ENCODE assay signal across 10 mouse cellular contexts in the genomic region with DNA sequence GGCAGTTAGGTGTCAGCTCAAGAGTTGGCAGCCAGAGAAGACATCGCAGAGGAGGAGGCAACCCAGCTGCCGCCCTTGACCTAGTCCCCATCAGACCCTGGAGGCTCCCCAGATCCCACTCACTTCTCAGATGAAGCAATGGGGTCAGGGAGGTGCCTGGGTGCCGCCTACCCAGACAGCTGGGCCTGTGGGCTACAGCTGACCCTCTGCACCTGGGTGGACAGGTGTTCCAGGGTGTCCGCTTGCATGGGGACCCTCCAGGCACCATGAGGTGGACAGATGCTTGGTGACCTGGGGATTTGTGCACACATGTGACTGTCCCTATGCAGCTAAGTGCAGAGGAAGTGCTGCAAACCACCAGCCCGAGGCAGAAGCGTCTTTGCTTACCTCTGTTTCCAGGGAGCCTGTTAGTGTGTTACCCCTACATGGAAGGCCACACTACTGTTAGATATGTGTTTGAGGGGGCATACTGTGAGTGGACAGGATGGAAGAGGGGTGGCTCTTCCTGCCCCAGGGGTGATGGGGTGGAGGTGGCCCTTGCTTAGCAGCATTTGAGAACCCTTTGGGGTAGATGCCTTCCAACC. TPM values are rescaled to one million over a fixed set of nuclear protein-coding genes. Genes with fewer than 3 reads are reported as not detected.
DNase-seq lines count a peak whose midpoint lies in the region; ATAC-seq and TF ChIP-seq lines count a peak whose summit lies in the region.
"Had no signal": no experiment of that assay in that cellular context is flagged by ENCODE, and none has a peak within 500 bp of the region (broad histone marks: within the 10 kb centered on the region; RNA-seq: fewer than 3 reads in every experiment).

No protein-coding gene starts in this region.

- H3K4me3 ChIP-seq in megakaryocyte, embryonic 14.5 days (replicated peaks) = peak overlapping the region; percentile 77
- no peak overlapping the region for H3K4me3 ChIP-seq in heart, embryonic 16.5 days (ENCODE audit: low read length)
- H3K4me3 ChIP-seq in olfactory bulb, adult 2 months (ENCODE audit: insufficient read depth, low read depth, low read length) = no peak overlapping the region

- no peaks in the 10 kb centered on the region for H3K27me3 ChIP-seq in megakaryocyte, embryonic 14.5 days (replicated peaks)
- no peaks in the 10 kb centered on the region for H3K27me3 ChIP-seq in heart, embryonic 16.5 days (ENCODE audit: control insufficient read depth, insufficient read depth, low read length)

- TF ChIP-seq POLR2A in olfactory bulb, adult 2 months (IDR thresholded peaks at IDR 0.05; ENCODE audit: insufficient read depth, low read depth, low read length) = no peak

- 73% methylated on average over 6 of the region's 6 CpGs for WGBS in heart, embryonic 16.5 days
- 82% methylated on average over 6 of the region's 6 CpGs for WGBS in olfactory bulb, adult 2 months

- H3K4me1 ChIP-seq in megakaryocyte, embryonic 14.5 days = peaks cover 92% of the 10 kb centered on the region
- H3K4me1 ChIP-seq in heart, embryonic 16.5 days (ENCODE audit: control insufficient read depth, insufficient read depth, low read length) = peaks cover 71% of the 10 kb centered on the region
- H3K4me1 ChIP-seq in olfactory bulb, adult 2 months (ENCODE audit: control insufficient read depth, insufficient read depth, low read length) = peaks cover 74% of the 10 kb centered on the region

- peaks cover 3% of the 10 kb centered on the region for H3K36me3 ChIP-seq in megakaryocyte, embryonic 14.5 days (replicated peaks; ENCODE audit: low read length)
- H3K36me3 ChIP-seq in heart, embryonic 16.5 days (ENCODE audit: control insufficient read depth, insufficient read depth) = no peaks in the 10 kb centered on the region

- intact Hi-C loops in heart, postnatal 25 days (cut with DNase I) = no loop called here

- peak overlapping the region; percentile 14; the same call in 1 of the 2 replicates for H3K27ac ChIP-seq in heart, embryonic 16.5 days (ENCODE audit: low read length)
- peak overlapping the region; percentile 57; the same call in 1 of the 2 replicates for H3K27ac ChIP-seq in olfactory bulb, adult 2 months (ENCODE audit: insufficient read depth, low read depth, low read length)

- DNase-seq in heart, adult 11 months = peak; percentile 96
- DNase-seq in heart, postnatal 25 days (ENCODE audit: low spot score) = no peak
- DNase-seq in yolk sac, embryonic 10.5 days (ENCODE audit: low spot score) = no peak
- DNase-seq in layer of hippocampus, adult 9-10 months (ENCODE audit: low spot score) = no peak
- DNase-seq: forebrain, postnatal 0 days; right cerebral cortex, adult 18-20 months had no signal

- no peaks in the 10 kb centered on the region for H3K9me3 ChIP-seq in megakaryocyte, embryonic 14.5 days
- H3K9me3 ChIP-seq in heart, embryonic 16.5 days (replicated peaks; ENCODE audit: control insufficient read depth, low read length) = no peaks in the 10 kb centered on the region

- ATAC-seq in megakaryocyte, adult 5-6 weeks (ENCODE audit: poor library complexity, severe bottlenecking) = no peak
- no peak for ATAC-seq in heart, embryonic 16.5 days (replicated peaks; ENCODE audit: extremely low read depth, insufficient read depth, low FRiP score)
- ATAC-seq: forebrain, postnatal 0 days had no signal

- no peak for TF ChIP-seq CTCF in olfactory bulb, adult 2 months (IDR thresholded peaks at IDR 0.05; ENCODE audit: insufficient read depth, low read depth, low read length)

- H3K4me2 ChIP-seq in heart, embryonic 16.5 days (ENCODE audit: low read depth, low read length) = no peak overlapping the region

- no peak overlapping the region for H3K9ac ChIP-seq in heart, embryonic 16.5 days (ENCODE audit: low read length)
- H3K9ac ChIP-seq: forebrain, postnatal 0 days had no signal

RNA-seq across cellular contexts. Expression of gene Cirbp, which starts 3.0 kb away (rescaled TPM):
- total RNA-seq in heart, postnatal 25 days (2021) = 10 to 100 TPM; 31.7 to 43.1 TPM
- polyA plus RNA-seq in megakaryocyte, embryonic 14.5 days (2012; ENCODE audit: insufficient read depth, low replicate concordance) = 27.7 and 39.5 TPM in 2 replicates
- total RNA-seq in megakaryocyte, adult 5-6 weeks (2015) = 11.7 and 13.8 TPM in 2 replicates
- total RNA-seq in megakaryocyte, adult 5-6 weeks (2017) = 29.3 and 32.1 TPM in 2 replicates
- 85.3 and 87.6 TPM in 2 replicates for polyA plus RNA-seq in heart, embryonic 16.5 days (2015; fragmentation: Nextera tagmentation; extraction: Ambion mirVana)
- polyA plus RNA-seq in olfactory bulb, adult 2 months (2012; ENCODE audit: insufficient read depth, insufficient read length, low replicate concordance, missing spikeins) = not detected in 2 replicates

RNA-seq across cellular contexts. Expression of gene 1600002K03Rik, which starts 9.9 kb away (rescaled TPM):
- 1 to 10 TPM; 4.2 to 5.2 TPM for total RNA-seq in heart, postnatal 25 days (2021)
- 3.0 and 7.7 TPM in 2 replicates for polyA plus RNA-seq in megakaryocyte, embryonic 14.5 days (2012; ENCODE audit: insufficient read depth, low replicate concordance)
- total RNA-seq in megakaryocyte, adult 5-6 weeks (2015) = 19.3 and 21.0 TPM in 2 replicates
- 18.8 and 20.9 TPM in 2 replicates for total RNA-seq in megakaryocyte, adult 5-6 weeks (2017)
- polyA plus RNA-seq in heart, embryonic 16.5 days (2015; fragmentation: Nextera tagmentation; extraction: Ambion mirVana) = 9.7 and 10.7 TPM in 2 replicates
- not detected in 2 replicates for polyA plus RNA-seq in olfactory bulb, adult 2 months (2012; ENCODE audit: insufficient read depth, insufficient read length, low replicate concordance, missing spikeins)

RNA-seq across cellular contexts. Expression of gene Midn, which starts 14.7 kb away (rescaled TPM):
- 100 to 1,000 TPM in 1 of 2 experiments, 10 to 100 TPM in 1; 92.1 to 120 TPM for total RNA-seq in heart, postnatal 25 days (2021)
- polyA plus RNA-seq in megakaryocyte, embryonic 14.5 days (2012; ENCODE audit: insufficient read depth, low replicate concordance) = 171 and 203 TPM in 2 replicates
- 29.5 and 29.6 TPM in 2 replicates for total RNA-seq in megakaryocyte, adult 5-6 weeks (2015)
- total RNA-seq in megakaryocyte, adult 5-6 weeks (2017) = 22.4 and 36.1 TPM in 2 replicates
- polyA plus RNA-seq in heart, embryonic 16.5 days (2015; fragmentation: Nextera tagmentation; extraction: Ambion mirVana) = 10.3 and 13.0 TPM in 2 replicates
- 128 TPM in 1 of 2 replicates, not detected in the other for polyA plus RNA-seq in olfactory bulb, adult 2 months (2012; ENCODE audit: insufficient read depth, insufficient read length, low replicate concordance, missing spikeins)

RNA-seq across cellular contexts. Expression of gene Efna2, which starts 16.5 kb away (rescaled TPM):
- total RNA-seq in heart, postnatal 25 days (2021) = 1 to 10 TPM in 1 of 2 experiments, under 1 TPM in 1; 0.91 to 1.1 TPM
- polyA plus RNA-seq in megakaryocyte, embryonic 14.5 days (2012; ENCODE audit: insufficient read depth, low replicate concordance) = 0.79 and 1.6 TPM in 2 replicates
- 0.49 TPM in 1 of 2 replicates, not detected in the other for total RNA-seq in megakaryocyte, adult 5-6 weeks (2015)
- total RNA-seq in megakaryocyte, adult 5-6 weeks (2017) = 0.12 TPM in 1 of 2 replicates, not detected in the other
- 6.0 and 6.8 TPM in 2 replicates for polyA plus RNA-seq in heart, embryonic 16.5 days (2015; fragmentation: Nextera tagmentation; extraction: Ambion mirVana)
- polyA plus RNA-seq in olfactory bulb, adult 2 months (2012; ENCODE audit: insufficient read depth, insufficient read length, low replicate concordance, missing spikeins) = not detected in 2 replicates

RNA-seq across cellular contexts. Expression of gene Cbarp, which starts 22.2 kb away (rescaled TPM):
- total RNA-seq in heart, postnatal 25 days (2021) = 1 to 10 TPM; 2.4 to 3.1 TPM
- 4.8 and 11.7 TPM in 2 replicates for polyA plus RNA-seq in megakaryocyte, embryonic 14.5 days (2012; ENCODE audit: insufficient read depth, low replicate concordance)
- total RNA-seq in megakaryocyte, adult 5-6 weeks (2015) = 1.6 and 2.2 TPM in 2 replicates
- total RNA-seq in megakaryocyte, adult 5-6 weeks (2017) = 1.4 TPM in 1 of 2 replicates, not detected in the other
- polyA plus RNA-seq in heart, embryonic 16.5 days (2015; fragmentation: Nextera tagmentation; extraction: Ambion mirVana) = 2.5 TPM in 2 replicates
- polyA plus RNA-seq in olfactory bulb, adult 2 months (2012; ENCODE audit: insufficient read depth, insufficient read length, low replicate concordance, missing spikeins) = not detected in 2 replicates
